Mouse (Mus musculus) liver, postnatal 0 days (tissue): ENCODE measurements around the gene Mrps17.

Experiments
- CTCF ChIP-seq: sonication (generic); IDR thresholded peaks from 2 replicates; pipeline ENCODE4 v1.5.1; 2016; ENCODE audit warnings: antibody characterized with exemption, low read depth
- EP300 ChIP-seq: IDR thresholded peaks from 2 replicates; pipeline ENCODE4 v1.6.1; 2016; ENCODE audit warnings: antibody characterized with exemption, low read depth, mild to moderate bottlenecking

- no peak for TF ChIP-seq CTCF
- no peak for TF ChIP-seq EP300
These were observed 45.2 kb upstream of the Mrps17 start, which contains the start of gene Zfp11 for GRCm38 (mm10) chr5:129670036-129670458.
